Mouse (Mus musculus): ENCODE measurements around the gene Fam240a. TPM values are rescaled to one million over a fixed set of nuclear protein-coding genes. Genes with fewer than 3 reads are reported as not detected.

Gene Fam240a
- polyA plus RNA-seq, 1 experiment from 2014 or later = not detected

DNA sequence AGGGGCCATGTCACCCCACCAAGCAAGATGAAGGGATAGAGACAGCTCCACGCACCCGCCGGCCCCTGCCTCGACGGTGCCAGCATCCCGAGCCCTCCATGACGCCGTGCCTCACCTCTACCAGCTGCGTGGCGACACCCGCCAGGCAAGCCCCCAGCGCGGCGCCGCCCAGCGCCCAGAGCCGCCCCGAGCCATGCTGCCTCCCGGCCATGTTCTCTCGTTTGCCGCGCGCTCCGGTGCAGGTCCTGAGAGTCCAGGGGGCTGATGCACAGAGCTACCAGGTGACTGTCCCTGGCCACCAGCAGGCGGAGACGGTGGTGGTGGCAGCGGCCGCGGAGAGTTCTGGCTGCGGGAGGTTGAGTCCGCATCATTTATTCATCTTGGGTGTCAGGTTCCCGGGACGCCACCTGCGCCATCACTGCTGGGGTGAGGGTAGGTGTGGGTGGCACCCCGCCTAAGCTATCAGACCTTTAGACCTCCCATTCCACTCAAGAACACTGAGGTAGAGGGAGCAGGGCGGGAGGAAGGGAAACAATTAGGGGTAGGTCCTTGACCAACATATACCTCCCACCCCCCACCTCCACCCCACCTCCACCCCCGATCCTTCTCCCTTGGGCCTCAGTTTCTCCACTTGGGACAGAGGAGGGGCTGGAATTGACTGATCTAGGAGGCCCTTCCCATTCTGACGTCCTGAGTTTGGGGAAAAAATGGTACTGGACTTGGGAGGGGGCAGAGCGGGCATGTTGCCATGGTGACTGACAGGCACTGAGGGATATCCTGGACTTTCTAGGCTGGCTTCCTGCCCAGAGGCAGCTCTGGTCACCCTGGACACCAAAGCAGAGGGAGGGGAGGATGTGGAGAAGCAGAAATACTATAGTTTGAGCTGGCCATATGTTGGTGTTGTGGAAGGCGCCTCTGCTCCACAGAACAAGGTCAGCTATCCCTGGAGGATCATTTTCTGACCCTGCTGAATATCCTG lies 42.7 kb downstream of the Fam240a start:
- Histone ChIP-seq H3K4me1 (peaks cover 22% of the 10 kb centered on the region), H3K9me3 (no peaks in the 10 kb centered on the region), H3K27ac (replicated peaks) (peak overlapping the region; percentile 52; the same call in 1 of the 2 replicates), H3K9ac (replicated peaks) (no peak overlapping the region; the same call in 1 of the 2 replicates), H3K4me3 (peak overlapping the region; percentile 33), H3K36me3 (no peaks in the 10 kb centered on the region), H3K4me2 (replicated peaks) (peak overlapping the region; percentile 54), H3K27me3 (peaks cover 48% of the 10 kb centered on the region)
- peak; percentile 57 for ATAC-seq (ENCODE audit: low FRiP score, low read depth)
- WGBS = 9% methylated on average over 40 of the region's 40 CpGs

DNA sequence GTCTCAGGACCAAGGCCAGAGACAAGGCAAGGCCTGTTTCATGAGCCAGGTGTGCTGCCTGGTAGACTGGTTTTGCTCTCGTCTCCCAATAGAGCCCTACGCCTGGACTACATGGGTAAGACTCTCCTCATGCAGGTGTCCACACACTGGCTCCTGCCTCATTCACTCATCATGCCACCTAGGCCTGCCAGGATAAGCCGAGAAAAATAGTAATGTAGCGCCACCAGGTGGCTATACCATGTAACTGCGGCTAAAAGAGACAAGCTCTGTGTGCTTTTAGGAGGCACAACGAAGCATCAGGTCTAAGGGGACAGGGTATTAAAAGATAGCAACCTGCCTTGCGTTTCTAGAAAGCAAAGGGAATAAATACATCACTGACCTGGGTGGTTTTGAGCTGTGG lies 45.6 kb downstream of the Fam240a start:
- no peak for ATAC-seq (ENCODE audit: low FRiP score, low read depth)
- WGBS = 22% methylated on average over 7 of the region's 7 CpGs
- Histone ChIP-seq H3K36me3 (no peaks in the 10 kb centered on the region), H3K4me1 (peaks cover 22% of the 10 kb centered on the region), H3K9me3 (no peaks in the 10 kb centered on the region), H3K4me3 (no peak overlapping the region), H3K4me2 (replicated peaks) (no peak overlapping the region), H3K9ac (replicated peaks) (no peak overlapping the region), H3K27me3 (peaks cover 31% of the 10 kb centered on the region), H3K27ac (replicated peaks) (no peak overlapping the region)

Small RNAs within 50 kb of the gene (microRNA-seq; reads per million reads assigned to microRNA genes)
- not detected for gene Gm24269

Other genes with a start within 250 kb of the Fam240a start
- gene Myl3, start 175.0 kb downstream of the Fam240a start, polyA plus RNA-seq (2016; fragmentation: Nextera tagmentation; extraction: Ambion mirVana) = 1.2 and 1.3 TPM in 2 replicates
- 32.8 and 35.7 TPM in 2 replicates for gene Pth1r, start 169.7 kb downstream of the Fam240a start, polyA plus RNA-seq (2016; fragmentation: Nextera tagmentation; extraction: Ambion mirVana)
- not detected in 2 replicates for gene Prss42, start 118.7 kb downstream of the Fam240a start, polyA plus RNA-seq (2016; fragmentation: Nextera tagmentation; extraction: Ambion mirVana)
- not detected in 2 replicates for gene Prss44, start 102.9 kb downstream of the Fam240a start, polyA plus RNA-seq (2016; fragmentation: Nextera tagmentation; extraction: Ambion mirVana)
- not detected in 2 replicates for gene Prss43, start 90.2 kb downstream of the Fam240a start, polyA plus RNA-seq (2016; fragmentation: Nextera tagmentation; extraction: Ambion mirVana)
- not detected in 2 replicates for gene Prss45, start 82.3 kb downstream of the Fam240a start, polyA plus RNA-seq (2016; fragmentation: Nextera tagmentation; extraction: Ambion mirVana)
- gene Prss46, start 72.4 kb downstream of the Fam240a start, polyA plus RNA-seq (2016; fragmentation: Nextera tagmentation; extraction: Ambion mirVana) = not detected in 2 replicates
- gene Prss50, start 58.9 kb downstream of the Fam240a start, polyA plus RNA-seq (2016; fragmentation: Nextera tagmentation; extraction: Ambion mirVana) = 0.21 TPM in 1 of 2 replicates, not detected in the other
- 0.88 and 1.3 TPM in 2 replicates for gene Als2cl, start 37.0 kb downstream of the Fam240a start, polyA plus RNA-seq (2016; fragmentation: Nextera tagmentation; extraction: Ambion mirVana)
- 0.17 and 0.24 TPM in 2 replicates for gene Tmie, start 36.7 kb downstream of the Fam240a start, polyA plus RNA-seq (2016; fragmentation: Nextera tagmentation; extraction: Ambion mirVana)
- gene Tdgf1, start 29.3 kb upstream of the Fam240a start, polyA plus RNA-seq (2016; fragmentation: Nextera tagmentation; extraction: Ambion mirVana) = not detected in 2 replicates
- gene Lrrc2, start 34.7 kb upstream of the Fam240a start, polyA plus RNA-seq (2016; fragmentation: Nextera tagmentation; extraction: Ambion mirVana) = 0.35 TPM in 1 of 2 replicates, not detected in the other
- not detected in 2 replicates for gene Rtp3, start 73.7 kb upstream of the Fam240a start, polyA plus RNA-seq (2016; fragmentation: Nextera tagmentation; extraction: Ambion mirVana)
- 1.1 and 1.8 TPM in 2 replicates for gene Ltf, start 102.4 kb upstream of the Fam240a start, polyA plus RNA-seq (2016; fragmentation: Nextera tagmentation; extraction: Ambion mirVana)
- 1.3 and 1.5 TPM in 2 replicates for gene Ccrl2, start 140.7 kb upstream of the Fam240a start, polyA plus RNA-seq (2016; fragmentation: Nextera tagmentation; extraction: Ambion mirVana)
- 50.5 and 53.6 TPM in 2 replicates for gene Lrrfip2, start 200.7 kb upstream of the Fam240a start, polyA plus RNA-seq (2016; fragmentation: Nextera tagmentation; extraction: Ambion mirVana)

All from midbrain, embryonic 12.5 days (tissue).